7 mouse cellular contexts compared by ENCODE assay signal in genomic region chr1:133102108-133102507, GRCm38 (mm10).
"Had no signal": no experiment of that assay in that cellular context is flagged by ENCODE, and none has a peak within 500 bp of the region (broad histone marks: within the 10 kb centered on the region; RNA-seq: fewer than 3 reads in every experiment).

No protein-coding gene starts in this region.

- ATAC-seq: midbrain, embryonic 15.5 days had no signal

- H3K9ac ChIP-seq: intestine, embryonic 15.5 days; limb, embryonic 12.5 days; liver, embryonic 15.5 days; midbrain, embryonic 12.5 days; midbrain, embryonic 15.5 days; neural tube, embryonic 12.5 days; neural tube, embryonic 15.5 days had no signal

- H3K4me3 ChIP-seq: intestine, embryonic 15.5 days; limb, embryonic 12.5 days; liver, embryonic 15.5 days; midbrain, embryonic 12.5 days; midbrain, embryonic 15.5 days; neural tube, embryonic 12.5 days; neural tube, embryonic 15.5 days had no signal

- H3K27ac ChIP-seq: intestine, embryonic 15.5 days; limb, embryonic 12.5 days; liver, embryonic 15.5 days; midbrain, embryonic 12.5 days; midbrain, embryonic 15.5 days; neural tube, embryonic 12.5 days; neural tube, embryonic 15.5 days had no signal

- H3K4me1 ChIP-seq: intestine, embryonic 15.5 days; midbrain, embryonic 15.5 days; neural tube, embryonic 12.5 days; neural tube, embryonic 15.5 days had no signal

- H3K9me3 ChIP-seq: intestine, embryonic 15.5 days; limb, embryonic 12.5 days; liver, embryonic 15.5 days; midbrain, embryonic 12.5 days; midbrain, embryonic 15.5 days; neural tube, embryonic 12.5 days; neural tube, embryonic 15.5 days had no signal

- H3K27me3 ChIP-seq: intestine, embryonic 15.5 days; limb, embryonic 12.5 days; liver, embryonic 15.5 days; midbrain, embryonic 12.5 days; midbrain, embryonic 15.5 days; neural tube, embryonic 12.5 days; neural tube, embryonic 15.5 days had no signal

- H3K36me3 ChIP-seq: liver, embryonic 15.5 days had no signal

- H3K4me2 ChIP-seq: intestine, embryonic 15.5 days; limb, embryonic 12.5 days; liver, embryonic 15.5 days; midbrain, embryonic 12.5 days; midbrain, embryonic 15.5 days; neural tube, embryonic 12.5 days; neural tube, embryonic 15.5 days had no signal
